Mouse (Mus musculus) left cerebral cortex, adult 2 months (tissue): ENCODE data around the gene Cdr2l. TPM values are rescaled to one million over a fixed set of nuclear protein-coding genes. Genes with fewer than 3 reads are reported as not detected.
"Not testable (repeated sequence)": the region's sequence is repeated elsewhere in the genome, so short reads cannot be mapped to it uniquely, and the experiment has no call there.

Experiments
- DNase-seq, 2 experiments: peaks; one replicate each; pipeline ENCODE4 v3.0.0; 2021 to 2022; ENCODE audit warnings: low spot score in 2 of 2, mixed read lengths in 1 of 2; ENCODE audit errors: extremely low spot score in 1 of 2
- H3K27ac ChIP-seq: fragments of 200-600 bp; 2 replicates; pipeline ENCODE4 v1.8.1; 2022
- H3K4me3 ChIP-seq: fragments of 200-600 bp; 2 replicates; pipeline ENCODE4 v1.8.1; 2022
- CTCF ChIP-seq: fragments of 200-600 bp; IDR thresholded peaks from 2 replicates; pipeline ENCODE4 v1.8.1; 2022; ENCODE audit warnings: antibody characterized with exemption, mild to moderate bottlenecking, moderate library complexity
- intact Hi-C: fragments of 180-260 bp; cut with DNase I; formaldehyde crosslinking; loops from one replicate; pipeline ENCODE4 v1.15.1; 2025
- total RNA-seq, 2 experiments: library from RNA; stranded (reverse); gene quantifications; 2 replicates each; pipeline ENCODE4 v1.2.3; 2021

Gene Cdr2l
- total RNA-seq, 2 experiments from 2014 or later: 25.0 to 26.4 TPM

DNA sequence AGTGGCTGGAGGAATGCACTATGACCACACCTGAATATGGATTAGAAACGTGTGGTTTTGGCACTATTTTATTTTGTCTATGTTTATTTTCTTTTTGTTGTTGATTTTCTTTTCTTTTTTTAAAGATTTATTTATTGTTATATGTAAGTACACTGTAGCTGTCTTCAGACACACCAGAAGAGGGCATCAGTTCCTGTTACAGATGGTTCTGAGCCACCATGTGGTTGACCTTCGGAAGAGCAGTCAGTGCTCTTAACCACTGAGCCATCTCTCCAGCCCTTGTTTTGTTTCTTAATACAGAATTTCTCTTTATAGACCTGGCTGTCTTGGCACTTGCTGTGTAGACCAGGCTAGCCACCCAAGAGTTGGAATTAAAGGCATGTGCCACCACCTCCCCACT, 9.0 kb upstream of the Cdr2l start:
- DNase-seq: no peak
- intact Hi-C loops: no loop called here
- peak; percentile 21 for TF ChIP-seq CTCF
- H3K27ac ChIP-seq: peak overlapping the region; percentile 91; the same call in 1 of the 2 replicates
- H3K4me3 ChIP-seq: no peak overlapping the region

DNA sequence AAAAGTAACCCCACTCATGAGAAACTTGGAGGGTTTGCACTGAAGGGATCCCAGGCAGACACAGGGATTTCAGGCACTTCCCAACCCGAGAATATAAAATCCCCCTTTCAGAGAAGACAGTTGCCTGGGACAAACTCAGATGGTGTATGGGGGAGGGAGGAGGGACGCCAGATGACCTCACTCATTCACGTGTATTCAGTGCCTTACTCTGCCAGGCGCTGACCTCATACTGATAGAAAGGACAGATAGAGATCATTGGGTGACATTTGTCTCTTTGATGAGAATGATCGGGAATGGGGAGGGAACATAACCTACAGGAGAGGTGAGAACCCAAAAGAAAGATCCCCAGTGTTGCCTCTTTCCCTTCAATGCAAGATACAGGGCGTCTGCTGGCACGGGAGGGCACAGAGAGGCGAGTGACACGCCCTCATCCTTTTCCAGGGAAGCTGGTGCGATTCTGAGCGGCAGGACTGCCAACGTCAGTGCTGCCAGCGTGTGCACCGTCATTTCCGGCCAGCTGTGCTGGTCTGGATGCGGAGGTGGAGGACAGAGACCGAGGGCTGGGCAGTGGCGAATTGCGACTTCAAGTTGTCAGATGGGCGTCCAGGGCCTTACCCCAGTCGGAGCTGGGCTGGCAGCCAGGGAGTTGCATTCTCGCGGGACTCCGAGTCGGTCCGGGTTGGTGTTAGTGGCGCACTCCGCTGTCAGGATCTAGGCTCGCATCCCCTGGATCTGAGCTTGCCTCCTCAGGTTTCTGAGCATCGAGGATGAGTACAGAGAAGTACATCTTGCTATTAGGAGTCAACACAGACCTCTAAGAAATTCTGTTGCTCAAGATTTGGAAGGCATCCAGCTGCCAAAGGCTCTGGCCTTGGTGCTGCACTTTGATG, 7.7 kb upstream of the Cdr2l start:
- peak overlapping the region; percentile 91 for H3K27ac ChIP-seq
- TF ChIP-seq CTCF: no peak
- peak; percentile 70 to 74 for DNase-seq
- H3K4me3 ChIP-seq: peak overlapping the region; percentile 47
- intact Hi-C loops: no loop called here

DNA sequence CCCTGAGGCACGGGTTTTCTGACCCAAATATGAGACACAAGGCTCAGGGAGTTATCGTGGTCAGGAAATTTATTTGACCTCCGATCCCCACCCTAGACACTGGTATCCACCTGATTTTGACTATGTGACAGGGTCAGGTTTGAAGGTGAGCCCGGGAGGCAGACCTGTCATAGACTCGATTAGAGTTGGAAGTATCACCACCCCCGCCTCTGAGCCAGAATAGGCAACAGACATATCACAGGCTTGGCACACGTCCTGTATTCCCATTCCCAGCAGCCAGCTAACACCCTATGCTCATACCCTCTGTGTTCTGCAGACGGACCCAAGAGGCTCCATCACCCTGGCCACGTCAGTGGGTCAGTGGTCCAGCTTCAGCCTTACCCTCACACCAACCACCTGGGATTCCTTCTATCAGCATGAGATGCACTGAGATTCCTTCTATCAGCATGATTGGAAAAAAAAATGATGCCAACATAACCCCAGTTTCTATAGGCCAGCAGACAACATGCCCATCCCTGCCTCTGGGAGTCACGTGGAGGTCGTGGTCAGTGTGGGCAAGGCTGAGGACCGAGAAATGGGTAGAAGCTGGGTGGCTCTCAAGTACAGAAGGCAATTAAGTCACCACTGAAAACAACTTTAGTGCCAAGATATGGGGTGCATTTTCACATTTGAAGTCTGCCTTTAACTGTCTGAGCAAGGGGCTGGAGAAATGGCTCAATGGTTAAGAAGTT, 6.9 kb upstream of the Cdr2l start:
- peak in 1 of 2 experiments; percentile 31 for DNase-seq
- peak overlapping the region; percentile 91 for H3K27ac ChIP-seq
- TF ChIP-seq CTCF: no peak
- peak overlapping the region; percentile 47 for H3K4me3 ChIP-seq
- intact Hi-C loops: no loop called here

DNA sequence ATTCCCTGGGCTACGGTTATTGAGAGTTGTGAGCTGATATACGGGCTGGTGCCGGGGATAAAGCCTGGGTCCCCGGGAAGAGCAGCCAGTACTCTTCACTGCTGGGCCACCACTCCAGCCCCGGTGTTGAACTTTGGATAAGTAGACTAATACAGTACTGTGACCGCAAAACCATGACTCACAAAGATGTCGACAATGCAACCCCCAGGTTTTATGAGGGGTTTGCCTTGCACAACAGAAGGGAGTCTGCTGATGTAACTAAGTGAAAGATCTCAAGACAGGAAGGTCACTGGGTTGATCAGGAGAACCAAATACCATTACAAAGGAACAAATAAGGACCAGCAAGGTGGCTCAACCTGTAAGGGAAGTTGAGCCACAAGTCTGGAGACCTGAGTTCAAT, 5.0 kb upstream of the Cdr2l start:
- intact Hi-C loops: no loop called here
- no peak for TF ChIP-seq CTCF
- DNase-seq: no peak

DNA sequence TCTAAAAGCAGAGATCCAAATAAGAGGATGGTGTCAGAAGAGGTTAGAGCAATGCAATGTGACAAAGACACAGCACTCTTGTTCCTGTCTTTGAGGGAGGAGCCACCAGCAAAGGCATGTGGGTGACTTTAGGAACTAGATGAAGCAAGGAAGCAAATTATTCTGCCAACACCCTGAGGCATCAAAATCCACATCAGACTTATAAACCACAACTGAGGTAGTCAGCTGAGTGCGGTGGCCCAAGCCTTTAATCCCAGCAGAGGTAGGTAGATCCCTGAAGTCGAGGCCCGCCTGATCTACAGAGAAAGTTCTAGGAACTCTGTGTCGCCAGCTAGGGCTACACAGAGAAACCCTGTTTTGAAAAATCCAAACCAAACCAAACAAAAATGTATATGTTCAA, 4.5 kb upstream of the Cdr2l start:
- H3K4me3 ChIP-seq: no peak overlapping the region
- no peak overlapping the region for H3K27ac ChIP-seq
- intact Hi-C loops: no loop called here
- no peak for TF ChIP-seq CTCF
- DNase-seq: no peak

More for the DNA sequence above, 5.0 kb upstream of the Cdr2l start:
- H3K4me3 ChIP-seq: no peak overlapping the region
- no peak overlapping the region for H3K27ac ChIP-seq

DNA sequence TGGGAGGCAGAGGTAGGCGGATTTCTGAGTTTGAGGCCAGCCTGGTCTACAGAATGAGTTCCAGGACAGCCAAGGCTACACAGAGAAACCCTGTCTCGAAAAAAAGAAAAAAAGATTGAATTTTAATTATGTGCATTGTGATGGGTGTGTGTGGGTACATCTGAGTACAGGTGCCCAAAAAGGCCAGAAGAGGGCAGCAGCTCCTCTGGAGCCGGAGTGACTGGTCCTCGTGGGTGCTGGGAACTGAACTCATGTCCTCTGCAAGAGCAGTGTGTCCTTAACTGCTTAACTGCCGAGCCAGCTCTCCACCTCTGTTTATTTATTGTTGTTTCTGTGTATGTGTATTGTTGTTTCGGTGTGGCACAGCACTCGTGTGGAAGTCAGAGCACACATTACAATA, 3.9 kb upstream of the Cdr2l start:
- H3K27ac ChIP-seq: no peak overlapping the region
- intact Hi-C loops: no loop called here
- no peak overlapping the region for H3K4me3 ChIP-seq
- no peak; the same call in 1 of the 2 replicates for TF ChIP-seq CTCF
- no peak for DNase-seq

DNA sequence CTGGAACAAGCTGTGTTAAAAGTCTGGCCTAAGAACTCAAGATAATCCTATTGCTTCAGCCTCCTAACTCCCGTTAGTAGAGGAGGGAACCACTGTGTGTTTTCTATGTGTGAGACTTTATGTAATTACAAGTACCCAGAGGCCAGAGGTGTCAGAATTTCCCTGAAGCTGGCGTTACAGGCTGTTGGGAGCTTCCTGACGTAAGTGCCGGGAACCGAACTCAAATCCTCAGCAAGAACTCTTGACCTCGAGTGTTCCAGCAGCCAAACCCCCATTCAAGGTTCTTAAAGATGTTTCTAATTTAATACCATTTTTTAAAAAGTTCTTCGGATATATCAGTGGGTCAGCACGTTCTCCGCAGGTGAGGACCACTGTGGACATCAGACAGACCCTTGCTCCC, 440 bp upstream of the Cdr2l start:
- no peak for DNase-seq
- H3K4me3 ChIP-seq: peak overlapping the region; percentile 93
- intact Hi-C loops: no loop called here
- TF ChIP-seq CTCF: no peak
- peak overlapping the region; percentile 42; the same call in 1 of the 2 replicates for H3K27ac ChIP-seq

DNA sequence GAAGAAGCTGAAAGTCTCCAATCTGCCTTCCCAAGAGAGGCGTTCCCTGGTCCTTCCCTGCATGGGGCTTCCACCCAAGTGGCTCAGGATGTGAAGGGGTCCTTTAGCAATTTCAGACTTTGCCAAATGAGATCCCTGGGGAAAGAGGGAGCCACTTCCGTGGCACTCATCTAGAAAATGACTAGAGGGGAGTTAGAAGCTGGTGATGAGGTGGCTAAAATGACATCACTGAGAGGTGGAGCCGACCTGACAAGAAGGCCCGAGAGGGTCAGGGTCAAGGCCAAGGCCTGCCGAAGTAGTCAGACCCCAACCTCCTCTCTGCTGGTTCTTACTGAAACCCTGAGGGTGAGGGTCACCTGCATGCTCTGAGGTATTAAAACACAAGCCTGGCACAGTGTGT, 1.2 kb downstream of the Cdr2l start:
- intact Hi-C loops: loop anchor here (2.0 kb wide), 1 partner anchor 20 kb away; the partner anchor contains the start of gene Mrpl58
- H3K4me3 ChIP-seq: peak overlapping the region; percentile 93
- no peak for DNase-seq
- no peak for TF ChIP-seq CTCF
- peak overlapping the region; percentile 98 for H3K27ac ChIP-seq

DNA sequence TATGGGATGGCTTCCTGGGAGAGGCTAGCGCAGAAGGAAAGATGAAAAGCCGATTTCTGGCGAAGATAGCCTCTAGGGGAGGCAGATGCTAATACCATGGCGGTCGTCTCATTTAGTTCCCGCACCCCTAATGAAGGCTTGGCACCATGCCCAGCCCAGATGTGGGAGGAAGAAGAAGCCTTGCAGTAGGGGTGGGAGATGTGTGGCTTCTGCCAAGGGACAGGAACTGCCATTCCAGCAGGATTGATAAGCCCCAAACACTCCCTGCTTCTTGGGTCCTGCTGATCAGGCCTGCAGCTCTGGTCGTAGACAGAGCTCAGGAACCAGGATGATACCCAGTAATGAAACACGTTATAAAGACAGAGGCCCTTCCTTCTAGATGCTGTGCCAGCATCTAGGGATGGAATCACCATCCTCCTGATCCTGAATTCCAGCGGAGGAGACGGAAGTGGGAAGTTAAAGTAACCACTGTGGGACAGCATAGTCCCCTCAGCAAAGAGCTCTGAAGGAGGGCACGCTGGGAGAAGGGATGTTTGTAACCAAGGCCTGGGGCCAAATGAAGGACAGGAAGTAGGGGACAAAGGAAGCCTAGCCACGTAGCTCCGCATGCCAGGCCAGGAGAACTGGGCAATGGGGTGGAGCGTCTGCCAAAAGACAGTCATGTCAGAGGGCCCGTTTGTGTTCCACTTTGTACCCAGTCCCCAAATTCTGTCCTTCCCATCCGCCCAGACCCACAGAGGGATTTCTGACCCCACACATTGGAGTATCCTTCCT, 2.2 kb downstream of the Cdr2l start:
- peak; percentile 55 to 68 for DNase-seq
- intact Hi-C loops: loop anchor here (2.0 kb wide), 1 partner anchor 19 kb away; the partner anchor contains the start of gene Mrpl58
- no peak for TF ChIP-seq CTCF
- Histone ChIP-seq H3K27ac (peak overlapping the region; percentile 98), H3K4me3 (peak overlapping the region; percentile 93)

DNA sequence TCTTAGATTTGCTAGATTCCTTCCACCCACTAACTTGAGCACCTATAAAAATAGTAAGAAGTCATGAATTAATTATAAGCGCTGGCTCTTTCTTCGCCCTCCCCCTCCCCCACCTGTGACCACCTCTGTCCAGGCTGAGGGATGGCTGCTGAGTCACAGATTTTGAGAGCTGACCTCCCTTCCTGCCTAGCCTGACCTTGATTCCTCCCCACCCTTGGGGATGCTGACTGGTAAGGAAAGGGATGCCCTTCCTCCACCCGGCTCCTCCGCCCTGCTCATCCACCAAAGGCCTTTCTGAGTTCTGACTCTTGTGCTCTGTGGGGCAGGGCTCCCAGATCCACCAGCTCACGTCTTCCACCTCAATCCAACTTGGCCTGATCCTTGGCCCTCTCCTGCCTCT, 2.9 kb downstream of the Cdr2l start:
- no peak for TF ChIP-seq CTCF
- no peak for DNase-seq
- intact Hi-C loops: no loop called here
- no peak overlapping the region for H3K4me3 ChIP-seq
- H3K27ac ChIP-seq: no peak overlapping the region

DNA sequence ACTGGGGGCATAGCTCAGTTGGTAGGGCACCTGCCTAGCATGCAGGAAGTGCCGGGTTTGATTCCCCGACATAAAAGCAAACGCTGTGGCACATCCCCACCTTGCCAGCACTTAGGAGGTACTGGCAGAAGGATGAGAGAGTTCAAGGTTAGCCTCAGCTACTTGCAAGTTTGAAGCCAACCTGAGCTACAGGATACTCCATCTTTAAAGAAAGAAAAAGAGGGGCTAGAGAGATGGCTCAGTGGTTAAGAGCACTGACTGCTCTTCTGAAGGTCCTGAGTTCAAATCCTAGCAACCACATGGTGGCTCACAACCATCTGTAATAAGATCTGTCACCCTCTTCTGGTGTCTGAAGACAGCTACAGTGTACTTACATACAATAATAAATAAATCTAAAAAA, 5.1 kb downstream of the Cdr2l start:
- intact Hi-C loops, H3K4me3 ChIP-seq, DNase-seq, H3K27ac ChIP-seq: not testable (repeated sequence)

DNA sequence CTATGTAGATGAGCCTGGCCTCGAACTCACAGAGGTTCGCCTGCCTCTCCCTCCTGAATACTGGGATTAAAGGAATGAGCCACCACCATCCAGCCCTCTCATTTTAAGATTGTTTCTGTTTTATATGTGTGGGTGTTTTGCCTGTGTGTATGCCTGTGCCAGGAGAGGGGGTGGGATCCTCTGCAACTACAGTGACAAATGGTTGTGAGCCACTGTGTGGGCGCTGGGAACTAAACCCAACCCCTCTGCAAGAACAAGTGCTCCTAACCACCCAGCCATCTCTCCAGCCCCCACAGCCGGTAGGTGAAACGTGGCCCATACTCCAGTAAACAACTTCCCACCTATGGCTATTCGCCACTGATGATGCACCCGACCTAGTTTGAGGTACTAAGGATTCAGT, 9.6 kb downstream of the Cdr2l start:
- DNase-seq: no peak
- intact Hi-C loops: no loop called here
- H3K27ac ChIP-seq: no peak overlapping the region
- TF ChIP-seq CTCF: no peak
- H3K4me3 ChIP-seq: no peak overlapping the region
